Mouse (Mus musculus) CH12.LX (cell line): ENCODE results near the gene Mvd.

Experiments used
- CHD2 ChIP-seq: IDR thresholded peaks from 2 replicates; pipeline ENCODE4 v1.6.1; 2011; ENCODE audit warnings: low read length, improper control_type of control experiment
- CTCF ChIP-seq, 2 experiments: IDR thresholded peaks in 1 of 2; conservative IDR thresholded peaks in 1 of 2; 2 replicates each; pipeline ENCODE4 v1.5.1; 2011 to 2012; ENCODE audit warnings: low read depth in 2 of 2, low read length in 2 of 2, improper control_type of control experiment in 1 of 2, inconsistent platforms in 1 of 2, mild to moderate bottlenecking in 1 of 2, moderate library complexity in 1 of 2
- ZC3H11A ChIP-seq: IDR thresholded peaks from 2 replicates; pipeline ENCODE4 v1.6.1; 2012; ENCODE audit warnings: low read depth, mild to moderate bottlenecking, inconsistent platforms, low read length, improper control_type of control experiment

GRCm38 (mm10) chr8:122407678-122408077, 35.5 kb downstream of the Mvd start:
- TF ChIP-seq CTCF (conservative IDR thresholded peaks at IDR 0.05 in 1 of 2, IDR thresholded peaks at IDR 0.05 in 1 of 2; ENCODE audit: low read depth in 2 of 2, low read length in 2 of 2): no peak
- no peak for TF ChIP-seq ZC3H11A
- no peak for TF ChIP-seq CHD2
